Mouse (Mus musculus) spleen, adult 2 months (tissue): ENCODE measurements around the gene Gbx1. TPM values are rescaled to one million over a fixed set of nuclear protein-coding genes. Genes with fewer than 3 reads are reported as not detected.

Source experiments
- DNase-seq, 2 experiments: peaks; one replicate each; pipeline versions ENCODE4 v3.0.0 to v3.0.0-alpha.2; 2012 to 2021; ENCODE audit warnings: low spot score in 2 of 2, low read depth in 1 of 2
- H3K27ac ChIP-seq: fragments of 200-500 bp; 2 replicates; pipeline ENCODE4 v1.5.1; 2012; ENCODE audit warnings: low read length, inconsistent platforms; ENCODE audit not compliant: insufficient read depth
- H3K27me3 ChIP-seq: fragments of 200-500 bp; 2 replicates; pipeline ENCODE4 v1.6.1; 2012; ENCODE audit warnings: mild to moderate bottlenecking, moderate library complexity, low read length, inconsistent platforms; ENCODE audit not compliant: control insufficient read depth, insufficient read depth
- H3K36me3 ChIP-seq: fragments of 200-500 bp; 2 replicates; pipeline ENCODE4 v1.6.1; 2012; ENCODE audit warnings: mild to moderate bottlenecking, low read length, inconsistent platforms; ENCODE audit not compliant: control insufficient read depth, insufficient read depth
- H3K4me1 ChIP-seq: fragments of 200-500 bp; 2 replicates; pipeline ENCODE4 v1.6.1; 2011; ENCODE audit warnings: inconsistent platforms; ENCODE audit not compliant: control insufficient read depth, insufficient read depth, insufficient read length
- H3K4me3 ChIP-seq: fragments of 200-500 bp; 2 replicates; pipeline ENCODE4 v1.5.1; 2011; ENCODE audit warnings: mild to moderate bottlenecking, inconsistent platforms; ENCODE audit not compliant: insufficient read depth, insufficient read length; ENCODE audit errors: extremely low read depth
- CTCF ChIP-seq: fragments of 200-500 bp; IDR thresholded peaks from 2 replicates; pipeline ENCODE4 v1.5.1; 2011; ENCODE audit warnings: mild to moderate bottlenecking, inconsistent platforms; ENCODE audit not compliant: insufficient read depth, insufficient read length, insufficient replicate concordance; ENCODE audit errors: extremely low read depth
- POLR2A ChIP-seq: fragments of 200-500 bp; IDR thresholded peaks from 2 replicates; pipeline ENCODE4 v1.6.1; 2011; ENCODE audit warnings: low read depth, low read length, inconsistent platforms
- WGBS: fragments of 180-500 bp; shearing (Covaris S2); methylation state at CpG from one replicate; pipeline ENCODE4 v1.1.7; 2018; 5-methylcytosine and 5-hydroxymethylcytosine counted together
- polyA plus RNA-seq: library from polyadenylated mRNA; depleted of rRNA; stranded (reverse); fragments of >200 nt; gene quantifications from 2 replicates; pipeline ENCODE4 v1.2.3, GENCODE M21; 2012

The Gbx1 gene
- polyA plus RNA-seq, 1 experiment: not detected

- no peak overlapping the region for H3K27ac ChIP-seq
- no peak overlapping the region for H3K4me3 ChIP-seq
- no peak for DNase-seq
- TF ChIP-seq CTCF (no peak), POLR2A (no peak)
- H3K4me1 ChIP-seq: no peaks in the 10 kb centered on the region
- no peaks in the 10 kb centered on the region for H3K27me3 ChIP-seq
- 29% methylated on average over 26 of the region's 26 CpGs for WGBS
- H3K36me3 ChIP-seq: no peaks in the 10 kb centered on the region
These were observed 23.8 kb upstream of the Gbx1 start for GRCm38 (mm10) chr5:24550598-24551316.

- H3K27ac ChIP-seq: no peak overlapping the region
- H3K36me3 ChIP-seq: no peaks in the 10 kb centered on the region
- TF ChIP-seq POLR2A: no peak
- TF ChIP-seq CTCF: no peak
- no peak overlapping the region for H3K4me3 ChIP-seq
- no peaks in the 10 kb centered on the region for H3K27me3 ChIP-seq
- no peaks in the 10 kb centered on the region for H3K4me1 ChIP-seq
- DNase-seq: no peak
- WGBS: 79% methylated on average over 7 of the region's 7 CpGs
These were observed 15.6 kb upstream of the Gbx1 start for GRCm38 (mm10) chr5:24542643-24543042.

GRCm38 (mm10) chr5:24541144-24541569, 14.2 kb upstream of the Gbx1 start:
- no peak for TF ChIP-seq POLR2A
- no peak for TF ChIP-seq CTCF
- no peak overlapping the region for H3K4me3 ChIP-seq
- no peak for DNase-seq
- no peaks in the 10 kb centered on the region for H3K4me1 ChIP-seq
- no peaks in the 10 kb centered on the region for H3K36me3 ChIP-seq
- no peak overlapping the region for H3K27ac ChIP-seq
- 31% methylated on average over 6 of the region's 6 CpGs for WGBS
- H3K27me3 ChIP-seq: no peaks in the 10 kb centered on the region

- Histone ChIP-seq H3K27me3 (no peaks in the 10 kb centered on the region), H3K36me3 (no peaks in the 10 kb centered on the region), H3K4me1 (no peaks in the 10 kb centered on the region), H3K4me3 (no peak within 1 kb of the TSS), H3K27ac (no peak within 1 kb of the TSS)
- WGBS: 14% methylated on average over 14 of the region's 14 CpGs
- DNase-seq: no peak
- TF ChIP-seq CTCF (no peak), POLR2A (no peak)
These were observed 13.6 kb upstream of the Gbx1 start, which contains the start of gene Asb10 for GRCm38 (mm10) chr5:24540387-24541143. TSS of gene Asb10 (minus strand) at chr5:24540978.

- Histone ChIP-seq H3K4me1 (no peaks in the 10 kb centered on the region), H3K27me3 (no peaks in the 10 kb centered on the region), H3K36me3 (no peaks in the 10 kb centered on the region), H3K27ac (no peak overlapping the region), H3K4me3 (no peak overlapping the region)
- WGBS: 86% methylated on average over 22 of the region's 22 CpGs
- TF ChIP-seq CTCF (no peak), POLR2A (no peak)
- no peak for DNase-seq
These were observed 12.7 kb upstream of the Gbx1 start for GRCm38 (mm10) chr5:24539571-24540296.

GRCm38 (mm10) chr5:24537618-24538017, 10.6 kb upstream of the Gbx1 start:
- Histone ChIP-seq H3K36me3 (no peaks in the 10 kb centered on the region), H3K27me3 (no peaks in the 10 kb centered on the region), H3K4me3 (no peak overlapping the region), H3K4me1 (no peaks in the 10 kb centered on the region), H3K27ac (no peak overlapping the region)
- no peak for DNase-seq
- TF ChIP-seq CTCF: no peak
- TF ChIP-seq POLR2A: no peak
- 74% methylated on average over 16 of the region's 16 CpGs for WGBS

GRCm38 (mm10) chr5:24536511-24536910, 9.5 kb upstream of the Gbx1 start:
- no peak overlapping the region for H3K4me3 ChIP-seq
- no peak for TF ChIP-seq CTCF
- no peak for TF ChIP-seq POLR2A
- no peak for DNase-seq
- no peak overlapping the region for H3K27ac ChIP-seq
- H3K27me3 ChIP-seq: no peaks in the 10 kb centered on the region
- H3K4me1 ChIP-seq: no peaks in the 10 kb centered on the region
- WGBS: 84% methylated on average over 5 of the region's 5 CpGs
- no peaks in the 10 kb centered on the region for H3K36me3 ChIP-seq
